Mouse (Mus musculus): ENCODE measurements around the gene Spata16.

The Spata16 gene

GRCm38 (mm10) chr3:26832954-26833353 lies 195.5 kb downstream of the Spata16 start:
- peak; percentile 1 for DNase-seq

- peak; percentile 3 for DNase-seq
These were observed 197.0 kb downstream of the Spata16 start for GRCm38 (mm10) chr3:26834178-26835050.

- DNase-seq = no peak
These were observed 197.8 kb downstream of the Spata16 start for GRCm38 (mm10) chr3:26835051-26835755.

- no peak for DNase-seq
These were observed 207.6 kb downstream of the Spata16 start for GRCm38 (mm10) chr3:26845041-26845440.

GRCm38 (mm10) chr3:26847935-26848334 lies 210.5 kb downstream of the Spata16 start:
- no peak for DNase-seq

- DNase-seq = no peak
These were observed 212.8 kb downstream of the Spata16 start for GRCm38 (mm10) chr3:26850207-26850606.

GRCm38 (mm10) chr3:26850691-26851563 lies 213.5 kb downstream of the Spata16 start:
- DNase-seq = no peak

GRCm38 (mm10) chr3:26853557-26853956 lies 216.1 kb downstream of the Spata16 start:
- DNase-seq = no peak

- DNase-seq = no peak
These were observed 237.3 kb downstream of the Spata16 start for GRCm38 (mm10) chr3:26874706-26875105.

GRCm38 (mm10) chr3:26877291-26877690 lies 239.9 kb downstream of the Spata16 start:
- no peak for DNase-seq

GRCm38 (mm10) chr3:26916607-26917006 lies 279.2 kb downstream of the Spata16 start:
- no peak for DNase-seq

- DNase-seq = no peak
These were observed 283.6 kb downstream of the Spata16 start for GRCm38 (mm10) chr3:26920986-26921385.

GRCm38 (mm10) chr3:26921576-26921975 lies 284.2 kb downstream of the Spata16 start:
- no peak for DNase-seq

- DNase-seq = no peak
These were observed 286.0 kb downstream of the Spata16 start for GRCm38 (mm10) chr3:26923391-26923790.

GRCm38 (mm10) chr3:26924212-26924611 lies 286.8 kb downstream of the Spata16 start:
- no peak for DNase-seq

- DNase-seq = no peak
These were observed 295.7 kb downstream of the Spata16 start for GRCm38 (mm10) chr3:26933079-26933478.

GRCm38 (mm10) chr3:26936897-26937590 lies 299.6 kb downstream of the Spata16 start:
- DNase-seq = no peak

GRCm38 (mm10) chr3:26966776-26967175 lies 329.4 kb downstream of the Spata16 start:
- no peak for DNase-seq

GRCm38 (mm10) chr3:26968852-26969513 lies 331.6 kb downstream of the Spata16 start:
- no peak for DNase-seq

GRCm38 (mm10) chr3:26970529-26970928 lies 333.1 kb downstream of the Spata16 start:
- no peak for DNase-seq

GRCm38 (mm10) chr3:26971276-26971675 lies 333.9 kb downstream of the Spata16 start:
- DNase-seq = no peak

- peak; percentile 11 for DNase-seq
These were observed 334.7 kb downstream of the Spata16 start for GRCm38 (mm10) chr3:26972105-26972504.
